Mouse (Mus musculus) thymus, postnatal 25 days (tissue): ENCODE measurements around the gene Agrp.

Source experiments
- DNase-seq: peaks from one replicate; pipeline ENCODE4 v3.0.0; 2022

Gene Agrp

GRCm38 (mm10) chr8:105546384-105547350 is 90.5 kb downstream of the Agrp start:
- no peak for DNase-seq

DNA sequence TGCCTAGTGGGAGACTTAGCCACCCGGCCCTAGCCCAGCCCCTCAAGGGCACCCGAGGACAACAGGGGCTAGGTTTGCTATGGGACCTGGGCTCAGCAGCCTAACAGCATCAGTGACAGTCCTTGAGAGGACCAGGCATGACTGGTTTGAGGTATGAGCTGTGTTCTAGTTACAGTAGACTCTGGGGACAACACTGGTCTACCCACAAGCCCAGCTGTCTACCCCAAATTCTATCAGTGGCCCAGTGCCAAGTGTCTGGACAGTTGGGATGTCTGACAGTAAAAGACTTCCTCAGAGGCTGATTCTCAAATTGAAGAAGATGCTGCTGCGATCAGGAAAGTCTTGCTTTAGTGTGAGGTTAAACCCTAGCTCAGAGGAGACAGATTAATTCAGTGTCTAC is 91.9 kb downstream of the Agrp start:
- DNase-seq: no peak

DNA sequence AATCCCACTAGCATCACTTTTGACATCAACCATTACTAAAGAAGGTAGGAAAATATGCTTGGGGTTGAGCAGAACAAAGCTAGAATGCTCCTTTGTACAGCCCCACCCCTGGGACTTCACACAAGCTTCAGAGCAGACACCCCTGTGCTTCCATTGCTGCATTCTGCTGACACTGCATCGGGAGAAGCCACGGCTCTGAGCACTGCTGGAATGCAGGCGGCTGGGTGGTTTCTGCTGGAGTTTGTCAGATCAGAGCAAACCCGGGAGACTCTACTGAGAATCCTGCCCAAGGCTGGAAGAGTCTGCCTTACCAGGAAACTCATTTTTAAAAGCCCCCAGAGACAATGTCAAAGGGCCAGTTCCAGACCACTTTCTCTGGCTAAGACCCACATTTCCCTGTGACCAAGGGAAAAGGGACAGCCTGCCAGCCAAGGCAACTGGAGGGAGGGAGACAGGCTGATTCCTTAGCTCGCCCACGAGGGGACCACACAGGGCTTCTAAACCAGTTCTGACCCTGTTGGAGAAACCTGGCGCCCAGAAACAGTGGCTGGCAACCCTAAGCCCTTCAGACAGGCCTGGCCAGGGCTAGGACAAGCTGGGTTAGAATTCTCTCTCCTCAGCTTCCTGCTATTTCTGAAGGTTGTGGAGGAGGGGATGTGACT is 92.5 kb downstream of the Agrp start:
- DNase-seq: no peak

- DNase-seq: no peak
These were observed 93.5 kb downstream of the Agrp start for GRCm38 (mm10) chr8:105543703-105544102.

DNA sequence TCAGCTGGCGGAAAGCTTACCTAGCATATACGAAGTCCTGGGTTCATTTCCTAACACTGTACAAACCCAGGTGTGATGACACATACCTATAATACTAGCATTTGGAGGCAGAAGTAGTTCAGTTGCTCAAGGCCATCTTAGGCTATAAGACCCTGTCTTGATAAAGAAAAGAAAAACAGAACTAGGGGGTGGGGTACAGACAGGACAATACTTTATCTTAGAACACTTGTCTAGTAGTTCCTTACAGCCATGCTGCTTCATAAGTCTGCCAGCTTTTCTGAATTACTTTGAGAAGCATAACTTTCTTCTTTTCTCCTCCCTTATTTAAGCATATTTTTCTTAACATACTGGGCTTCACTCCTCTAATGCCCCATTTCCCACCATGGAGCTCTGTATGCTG is 94.4 kb downstream of the Agrp start:
- DNase-seq: no peak

DNA sequence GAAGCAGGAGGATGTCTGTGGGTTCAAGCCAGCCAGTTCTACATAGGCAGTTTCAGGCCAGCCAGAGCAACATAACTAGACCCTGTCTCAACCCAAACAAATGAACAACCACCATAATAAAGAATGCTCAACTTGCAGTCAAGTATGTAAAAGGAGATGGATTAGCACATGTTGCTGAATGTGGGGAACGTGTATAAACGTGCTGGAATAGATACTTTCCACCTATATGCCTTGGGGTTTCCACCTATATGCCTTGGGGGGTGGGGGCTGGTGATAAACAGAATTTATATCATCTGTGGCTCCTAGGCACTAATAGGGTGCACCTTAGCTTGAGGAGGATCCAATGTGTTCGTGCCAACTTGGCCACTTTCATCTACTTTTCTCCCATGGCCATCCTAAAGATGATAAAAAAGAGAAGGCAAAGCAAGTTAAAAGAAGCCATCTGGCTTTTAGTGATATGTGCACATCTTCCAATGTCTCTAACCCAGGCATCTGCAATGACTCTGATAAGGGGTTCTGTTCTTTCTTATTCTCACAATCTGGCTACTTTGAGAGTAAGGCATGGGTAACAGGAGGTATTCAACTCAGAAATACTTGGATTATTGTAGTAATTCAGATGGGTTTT is 95.0 kb downstream of the Agrp start:
- DNase-seq: no peak

GRCm38 (mm10) chr8:105538940-105539339 is 98.3 kb downstream of the Agrp start:
- no peak for DNase-seq

DNA sequence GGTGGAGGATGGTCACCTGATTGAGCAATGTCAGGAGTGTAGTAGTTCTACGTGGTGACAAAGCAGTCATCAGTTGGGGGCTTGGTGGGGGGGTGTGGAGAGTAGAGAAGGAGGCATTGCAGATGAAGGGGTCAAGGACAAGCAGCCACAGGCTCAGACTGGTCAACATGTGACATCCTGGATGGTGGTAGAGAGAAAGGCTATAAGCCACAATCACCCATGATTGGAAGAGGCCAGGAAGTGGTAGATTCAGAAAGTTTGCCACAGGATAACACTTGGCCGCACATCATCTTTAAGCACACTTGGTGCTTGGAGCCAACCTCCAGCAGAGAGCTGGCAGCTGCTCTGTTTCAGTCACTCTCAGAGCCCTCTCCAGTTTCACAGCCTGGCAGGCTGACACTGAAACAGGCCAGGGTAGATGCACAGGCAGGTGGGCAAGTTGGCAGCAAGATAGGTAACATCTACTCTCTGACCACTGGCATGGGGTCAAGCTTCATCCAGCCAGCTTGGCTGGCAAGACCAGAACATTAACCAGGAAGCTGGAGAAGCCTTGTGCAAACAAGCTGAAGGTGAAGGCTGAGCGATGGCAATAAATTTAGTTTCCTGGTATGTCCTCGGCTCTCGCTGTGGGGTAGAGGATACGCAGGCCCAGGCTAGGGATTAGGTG is 100.0 kb downstream of the Agrp start:
- DNase-seq: no peak

GRCm38 (mm10) chr8:105536546-105536945 is 100.6 kb downstream of the Agrp start:
- no peak for DNase-seq

DNA sequence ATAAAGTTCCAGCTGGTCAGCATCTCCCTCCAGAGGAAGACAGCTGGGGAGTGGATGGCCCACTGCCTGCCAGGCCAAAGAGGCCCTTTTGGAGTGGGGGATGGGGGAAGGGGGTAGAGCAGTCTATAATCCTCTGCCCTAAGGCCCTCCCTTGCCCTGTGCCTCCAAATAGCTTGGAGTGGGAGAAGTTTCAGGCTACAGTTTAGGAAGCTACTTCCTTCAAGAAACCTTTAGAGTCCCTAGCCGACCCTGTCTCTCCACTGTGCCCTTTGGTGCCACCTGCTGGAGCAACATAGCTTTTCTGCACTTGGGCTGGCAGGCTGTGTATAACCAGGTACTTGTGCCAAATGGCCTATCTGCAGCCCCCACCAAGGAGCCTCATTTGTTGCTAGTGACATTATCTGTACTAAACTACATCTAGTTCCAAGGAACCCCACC is 103.3 kb downstream of the Agrp start:
- DNase-seq: peak; percentile 79

DNA sequence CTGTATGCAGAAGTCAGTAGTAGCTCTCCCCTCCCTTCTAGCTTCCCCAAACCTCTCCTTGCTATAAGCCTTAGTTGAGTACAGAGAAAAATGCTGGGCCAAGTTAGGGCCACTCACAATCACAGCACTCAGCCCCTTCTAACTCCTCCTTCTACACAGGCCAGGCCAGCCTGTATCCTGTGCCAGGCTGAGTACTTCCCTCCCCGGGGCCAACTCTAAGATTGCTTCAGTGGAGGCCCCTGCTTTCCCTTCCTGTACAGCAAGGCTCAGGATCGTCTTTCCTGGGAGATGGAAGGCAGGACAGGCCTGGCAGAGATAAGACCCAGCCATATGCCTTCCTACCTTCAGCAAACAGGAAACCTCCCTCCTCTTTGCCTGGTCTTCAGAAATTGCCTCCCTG is 103.8 kb downstream of the Agrp start:
- DNase-seq: no peak

DNA sequence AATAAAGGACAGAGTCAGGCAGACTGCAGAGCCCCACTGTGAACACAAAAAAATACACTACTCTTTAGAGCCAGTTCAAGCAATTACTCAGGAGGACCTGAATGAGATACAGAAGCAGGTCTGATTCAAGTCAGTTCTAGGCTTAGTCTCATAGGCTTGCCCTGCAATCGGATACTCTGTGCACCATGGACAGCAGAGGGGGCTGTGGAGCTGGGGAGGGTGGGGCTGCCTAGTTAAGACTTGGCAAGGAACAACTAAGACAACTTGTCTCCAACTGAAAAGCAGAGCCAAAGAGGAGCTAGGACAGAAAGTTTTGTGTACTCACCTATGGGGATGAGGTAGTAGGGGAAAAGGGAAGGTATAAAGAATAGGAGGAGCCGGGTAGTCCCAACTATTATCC is 105.4 kb downstream of the Agrp start:
- DNase-seq: peak; percentile 57

DNA sequence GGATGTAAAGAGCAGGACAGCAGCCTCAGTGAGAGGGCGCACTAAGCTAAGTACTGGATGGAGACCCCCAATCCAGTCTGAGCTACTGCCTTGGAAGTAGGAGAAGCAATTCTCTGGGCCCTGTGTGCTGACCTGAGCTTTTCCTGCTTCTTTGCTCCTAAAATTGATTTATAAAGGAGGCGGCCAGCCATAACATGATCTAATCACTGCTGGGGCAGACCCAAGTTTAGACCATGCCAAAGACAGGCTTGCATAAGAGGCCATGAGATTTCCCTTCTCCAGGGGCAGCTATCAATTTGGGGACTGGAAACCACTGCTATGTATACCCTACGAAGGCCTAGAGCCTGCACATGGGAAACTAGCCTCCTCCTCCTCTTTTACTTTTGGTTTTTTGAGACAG is 107.9 kb downstream of the Agrp start:
- no peak for DNase-seq

GRCm38 (mm10) chr8:105528206-105528605 is 109.0 kb downstream of the Agrp start:
- no peak for DNase-seq

GRCm38 (mm10) chr8:105527110-105527509 is 110.1 kb downstream of the Agrp start:
- DNase-seq: no peak

DNA sequence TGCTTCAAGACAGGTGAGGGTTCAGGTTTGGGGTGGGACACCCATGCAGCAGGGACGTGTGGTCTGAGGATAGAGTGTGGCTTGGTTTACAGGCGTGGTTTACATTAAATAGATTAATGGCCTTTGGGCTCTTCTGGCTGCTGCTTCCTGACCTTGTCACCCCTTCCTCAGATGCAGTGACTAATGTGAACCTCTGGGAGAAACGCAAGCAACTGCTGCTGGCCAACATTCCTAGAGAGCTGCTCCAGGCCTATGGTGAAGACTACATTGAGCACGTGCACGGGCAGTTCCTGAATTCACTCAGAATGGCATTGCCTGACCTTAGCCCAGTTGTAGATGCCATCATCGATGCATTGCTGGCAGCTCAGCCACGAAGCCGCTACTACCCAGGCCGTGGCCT is 114.3 kb downstream of the Agrp start:
- DNase-seq: no peak

GRCm38 (mm10) chr8:105521995-105522769 is 115.0 kb downstream of the Agrp start:
- no peak for DNase-seq

- DNase-seq: no peak
These were observed 116.1 kb downstream of the Agrp start for GRCm38 (mm10) chr8:105521061-105521460.

- no peak for DNase-seq
These were observed 116.7 kb downstream of the Agrp start for GRCm38 (mm10) chr8:105520521-105520920.

- DNase-seq: no peak
These were observed 117.6 kb downstream of the Agrp start for GRCm38 (mm10) chr8:105519591-105519990.

DNA sequence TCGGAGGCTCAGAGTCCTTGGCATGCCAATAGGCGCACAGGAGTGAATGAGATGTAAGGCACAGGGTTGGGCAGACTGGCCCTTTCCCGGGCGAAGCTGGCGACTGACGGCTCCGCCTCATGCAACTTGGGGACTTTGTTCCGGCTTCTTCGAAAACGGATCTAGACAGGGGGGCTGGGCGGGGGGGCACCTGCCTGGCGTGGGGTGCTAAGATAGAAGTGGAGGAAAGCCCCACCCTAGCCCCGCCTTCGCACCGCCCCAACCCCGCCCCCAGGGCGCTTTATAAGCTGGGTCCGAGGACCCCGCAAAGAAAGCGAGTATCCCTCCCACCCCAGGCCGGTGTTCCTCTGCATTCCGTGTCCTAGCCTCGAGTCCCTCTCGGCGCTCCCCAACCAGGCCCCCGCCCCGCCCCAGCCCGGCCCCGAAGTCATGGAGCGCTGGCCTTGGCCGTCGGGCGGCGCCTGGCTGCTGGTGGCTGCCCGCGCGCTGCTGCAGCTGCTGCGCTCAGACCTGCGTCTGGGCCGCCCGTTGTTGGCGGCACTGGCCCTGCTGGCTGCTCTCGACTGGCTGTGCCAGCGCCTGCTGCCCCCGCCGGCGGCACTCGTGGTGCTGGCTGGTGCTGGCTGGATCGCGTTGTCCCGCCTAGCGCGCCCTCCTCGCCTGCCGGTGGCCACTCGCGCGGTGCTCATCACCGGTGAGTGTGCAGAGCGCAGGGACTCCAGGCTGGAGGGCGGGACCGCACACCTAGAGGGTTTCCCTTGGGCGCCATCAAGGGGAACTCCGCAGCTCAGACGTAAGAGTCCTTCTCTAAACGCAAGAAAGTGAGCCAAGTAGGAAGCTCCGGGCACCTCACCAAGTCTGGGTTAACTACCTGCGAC is 118.5 kb downstream of the Agrp start, which contains the start of gene Hsd11b2:
Hsd11b2 (plus strand) TSS at position 320 of the 878 bp plus-strand sequence.
- peak; percentile 41 for DNase-seq
